Mouse (Mus musculus): Measurements from ENCODE around the gene Ampd3.
A peak's percentile ranks its signal among the peaks of the same experiment; 100 is the strongest.

Gene Ampd3

DNA sequence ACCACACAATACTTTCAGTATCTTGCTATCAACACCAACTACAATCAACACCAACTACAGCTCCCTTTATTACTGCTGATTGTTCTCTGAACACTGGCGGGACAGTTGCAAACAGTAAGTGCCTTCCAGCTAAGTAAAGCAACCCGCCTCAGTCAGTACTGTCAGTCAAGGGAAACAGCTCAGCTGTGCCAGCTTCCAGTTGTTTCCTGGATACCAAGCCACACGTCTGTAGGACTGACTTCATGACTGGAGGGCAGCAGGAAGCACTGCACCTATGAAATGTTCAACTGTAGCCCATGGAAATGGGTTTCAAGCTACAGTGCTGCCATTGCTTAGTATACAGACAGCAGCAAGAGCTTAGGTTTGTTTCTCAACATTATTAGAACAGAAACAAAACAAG lies 66.5 kb downstream of the Ampd3 start:
- DNase-seq (ENCODE audit: low read depth, low spot score) = no peak

DNA sequence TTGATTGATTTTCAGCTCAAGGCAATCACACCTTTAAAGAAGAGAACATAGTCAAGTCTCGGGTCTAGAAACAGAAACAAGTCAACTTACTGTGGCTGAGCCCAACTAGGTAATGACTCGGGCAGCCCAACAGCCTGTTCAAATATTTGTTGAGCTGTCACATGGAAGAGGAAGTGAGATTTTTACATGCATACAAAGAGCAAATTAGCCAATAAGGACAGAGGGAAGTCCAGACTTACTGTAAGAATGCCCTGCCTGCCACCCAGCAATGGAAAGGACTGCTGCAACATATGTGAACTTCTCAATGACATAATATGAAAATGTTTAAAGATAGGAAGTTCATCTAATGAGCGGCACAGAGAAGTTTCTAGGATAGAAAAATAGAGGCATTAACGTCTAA lies 72.3 kb downstream of the Ampd3 start:
- no peak for DNase-seq (ENCODE audit: low read depth, low spot score)

DNA sequence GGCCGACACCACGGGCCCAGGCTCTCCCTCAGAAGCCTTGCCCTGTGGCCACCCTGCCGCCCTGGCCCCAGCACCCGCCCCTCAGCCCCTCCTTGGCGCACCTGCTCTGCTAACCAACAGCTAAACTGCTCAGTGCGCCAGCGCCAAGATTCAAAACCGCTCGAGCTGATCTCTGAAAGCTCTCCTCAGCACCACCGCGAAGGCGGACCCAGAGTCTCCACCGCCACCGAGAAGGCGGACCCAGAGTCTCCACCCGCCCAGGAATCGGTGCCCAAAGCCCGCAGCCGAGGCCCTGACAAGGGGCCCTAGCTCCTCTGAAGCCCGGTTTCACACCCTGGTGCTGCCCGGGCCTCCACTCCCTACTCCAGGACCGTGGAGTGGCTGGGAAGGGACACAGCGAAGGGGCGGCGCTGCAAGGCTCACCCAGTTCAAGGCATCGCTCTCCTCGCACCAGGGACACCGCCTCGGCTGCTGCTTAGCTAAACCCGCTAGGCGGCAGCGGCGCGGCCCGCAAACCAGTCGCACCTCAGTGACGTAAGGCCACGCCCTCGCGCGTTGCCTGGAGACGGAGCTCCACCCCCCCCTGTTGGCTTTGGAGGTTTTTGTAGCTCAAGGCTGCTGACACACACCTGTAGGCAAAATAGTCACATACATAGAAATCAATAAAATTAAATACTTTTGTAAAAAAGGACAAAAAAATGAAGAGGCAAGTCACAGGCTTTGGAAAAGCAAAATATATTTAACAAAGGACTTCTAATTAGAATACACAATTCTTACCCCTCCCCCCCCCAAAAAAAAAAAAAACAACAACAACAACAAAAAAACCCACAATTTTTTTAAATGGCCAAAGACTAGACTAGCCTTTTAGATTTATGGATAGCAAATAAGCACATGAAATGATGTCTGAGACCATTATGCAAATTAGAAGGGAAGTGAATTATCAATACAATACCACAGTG lies 76.2 kb downstream of the Ampd3 start, which contains the start of gene Rnf141:
TSS of gene Rnf141 (minus strand) at position 542 of the 959 bp plus-strand sequence.
- peak; percentile 94 for DNase-seq (ENCODE audit: low read depth, low spot score)

DNA sequence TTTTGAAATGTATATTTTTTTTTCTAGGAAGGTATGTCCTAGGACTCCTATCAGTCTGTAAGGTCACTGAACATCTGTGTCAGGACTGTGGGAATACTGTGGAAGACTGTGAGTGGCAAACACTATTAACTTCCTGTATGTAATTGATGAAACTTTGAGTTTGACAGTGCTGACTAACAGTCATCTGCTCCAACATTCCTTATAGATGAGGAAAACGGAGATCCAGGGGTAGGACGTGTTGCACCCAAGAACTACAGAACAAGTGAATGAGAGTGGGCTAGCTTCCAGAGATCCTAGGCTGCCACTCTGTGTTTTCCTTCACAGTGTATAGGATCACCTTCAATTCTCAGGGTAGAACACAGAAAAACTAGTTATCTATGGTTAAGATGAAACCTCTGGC lies 79.3 kb downstream of the Ampd3 start:
- DNase-seq (ENCODE audit: low read depth, low spot score) = no peak

DNA sequence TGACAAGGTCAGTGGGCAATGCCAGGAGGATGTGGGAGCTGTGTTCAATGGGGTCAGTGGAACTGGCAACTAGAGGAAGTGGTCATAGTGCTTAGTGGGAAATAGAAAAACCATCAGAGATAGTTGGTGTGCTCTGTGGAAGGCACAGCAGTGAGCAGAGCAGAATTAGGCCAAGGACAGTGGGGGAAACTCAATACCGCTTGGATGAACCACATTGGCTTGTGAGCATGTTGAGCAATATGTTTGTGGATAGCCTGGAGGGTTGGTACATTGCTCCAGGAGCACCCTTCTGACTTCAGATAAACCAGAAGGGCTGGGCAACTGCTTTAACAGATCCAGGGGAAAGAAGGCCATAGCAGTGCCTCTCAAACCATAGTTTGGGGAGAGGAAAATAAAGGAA lies 80.4 kb downstream of the Ampd3 start:
- no peak for DNase-seq (ENCODE audit: low read depth, low spot score)

DNA sequence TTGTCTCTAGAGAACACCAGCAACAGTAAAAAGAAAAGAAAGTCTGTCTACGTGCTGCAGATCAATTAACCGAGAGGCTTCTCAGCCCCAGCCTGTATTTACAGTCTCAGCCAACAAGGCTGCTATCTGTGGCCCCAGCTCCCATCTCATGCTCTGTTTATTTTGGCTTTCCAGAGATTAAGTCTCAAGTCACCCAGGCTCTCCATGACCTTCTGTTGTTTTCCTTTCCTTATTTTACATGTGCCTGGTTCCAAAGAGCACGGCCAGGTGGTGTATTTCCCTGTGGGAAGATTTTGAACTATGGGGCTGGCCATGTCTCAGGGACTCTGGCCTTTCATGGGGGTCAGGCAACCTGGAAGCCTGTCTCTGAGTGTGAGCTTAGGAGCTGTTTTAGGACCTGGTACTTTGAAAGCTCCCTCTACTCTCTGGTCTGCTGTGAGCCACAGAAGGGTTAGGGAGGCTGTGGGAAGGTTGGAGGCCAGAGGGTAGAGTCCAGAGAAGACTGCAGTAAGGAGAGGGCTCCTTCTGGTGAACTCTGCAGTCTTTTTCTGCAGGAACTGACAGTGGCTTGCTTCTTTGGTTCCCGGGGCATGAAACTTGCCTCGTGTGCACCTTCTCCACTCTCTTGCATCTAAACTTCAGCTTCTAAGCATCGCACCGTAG lies 83.7 kb downstream of the Ampd3 start:
- no peak for DNase-seq (ENCODE audit: low read depth, low spot score)

DNA sequence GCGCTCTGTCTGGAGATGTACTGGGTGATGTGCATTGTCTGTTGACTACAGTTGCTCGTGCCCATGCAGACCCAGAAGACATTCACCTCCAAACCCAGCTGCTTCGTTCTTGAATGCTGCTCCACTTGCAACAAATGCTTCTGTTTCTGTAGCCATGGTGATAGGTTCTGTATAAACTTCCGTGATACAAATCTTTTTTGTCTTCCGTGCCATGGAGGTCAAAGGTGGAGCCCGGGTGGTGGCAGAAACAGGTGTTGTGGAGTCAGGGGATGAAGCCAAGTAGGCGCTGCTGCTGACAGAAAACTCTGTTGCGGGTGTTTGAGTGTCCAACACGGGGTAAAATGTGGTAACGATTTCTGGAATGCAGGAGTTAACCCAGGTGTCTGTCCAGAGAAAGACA lies 85.6 kb downstream of the Ampd3 start:
- no peak for DNase-seq (ENCODE audit: low read depth, low spot score)

DNA sequence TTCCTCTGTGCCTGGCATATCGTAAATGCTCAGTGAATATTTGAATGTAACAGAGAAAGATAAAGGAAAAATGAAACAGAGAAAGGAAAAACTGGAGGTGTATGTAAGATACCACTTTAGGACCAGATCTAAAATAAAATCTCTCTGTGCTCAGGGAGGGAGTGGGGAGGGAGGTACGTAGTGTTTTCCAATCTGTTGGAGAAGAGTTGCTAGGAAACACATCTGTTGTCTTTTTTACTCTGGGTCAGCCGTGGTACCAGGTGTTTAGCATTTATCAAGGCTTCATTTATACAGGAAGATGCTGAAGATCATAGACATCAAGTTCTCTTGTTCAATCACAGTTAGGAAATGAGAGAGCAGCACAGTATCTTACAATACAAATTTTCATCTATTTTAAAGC lies 86.5 kb downstream of the Ampd3 start:
- no peak for DNase-seq (ENCODE audit: low read depth, low spot score)

DNA sequence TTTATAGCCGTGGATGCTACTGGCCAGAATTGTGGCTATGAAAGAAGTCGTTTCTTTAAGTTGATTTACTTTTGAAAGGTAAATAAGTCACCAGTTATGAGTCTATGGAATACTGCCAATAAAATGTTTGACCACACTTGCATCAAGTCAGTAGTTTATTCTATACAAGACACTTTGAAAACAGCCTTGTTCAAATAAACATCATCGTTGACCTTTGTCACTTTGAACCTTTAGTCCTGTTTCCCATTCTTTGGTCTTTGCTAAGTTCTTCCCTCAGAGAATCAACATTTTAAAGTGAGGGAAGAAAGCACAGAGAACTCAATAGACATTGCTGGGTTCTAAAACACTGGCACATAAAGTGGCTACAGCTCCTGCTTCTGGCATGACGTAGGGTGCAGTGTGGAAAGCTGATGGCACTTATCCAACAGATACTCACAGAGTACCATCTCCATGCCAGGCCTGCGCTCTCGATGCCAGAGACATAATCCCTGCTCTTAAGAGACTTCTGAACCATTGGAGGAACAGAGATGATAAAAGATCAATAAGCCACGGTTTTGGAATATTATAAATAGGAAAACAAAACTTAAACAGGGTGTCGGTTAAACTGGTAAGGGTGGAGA lies 87.0 kb downstream of the Ampd3 start:
- no peak for DNase-seq (ENCODE audit: low read depth, low spot score)

DNA sequence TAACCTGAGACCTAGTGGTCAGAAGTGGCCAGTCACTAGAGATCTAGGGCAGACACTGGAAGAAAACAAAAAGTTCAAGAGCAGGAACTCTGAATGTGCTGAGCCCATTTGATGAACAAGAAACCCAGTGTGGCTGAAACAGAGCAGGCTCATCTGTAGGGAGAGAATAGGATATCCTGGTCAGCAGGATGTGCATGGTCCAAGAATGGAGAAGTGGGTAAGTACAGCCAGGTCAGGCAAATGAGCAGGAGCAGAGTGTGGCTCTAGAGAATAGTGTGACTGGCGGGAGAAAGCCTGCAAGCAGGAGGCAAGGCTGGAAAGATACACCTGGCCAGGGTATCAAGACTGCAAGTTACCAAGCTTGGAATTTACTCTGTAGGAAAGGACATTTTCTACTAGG lies 87.6 kb downstream of the Ampd3 start:
- no peak for DNase-seq (ENCODE audit: low read depth, low spot score)

DNA sequence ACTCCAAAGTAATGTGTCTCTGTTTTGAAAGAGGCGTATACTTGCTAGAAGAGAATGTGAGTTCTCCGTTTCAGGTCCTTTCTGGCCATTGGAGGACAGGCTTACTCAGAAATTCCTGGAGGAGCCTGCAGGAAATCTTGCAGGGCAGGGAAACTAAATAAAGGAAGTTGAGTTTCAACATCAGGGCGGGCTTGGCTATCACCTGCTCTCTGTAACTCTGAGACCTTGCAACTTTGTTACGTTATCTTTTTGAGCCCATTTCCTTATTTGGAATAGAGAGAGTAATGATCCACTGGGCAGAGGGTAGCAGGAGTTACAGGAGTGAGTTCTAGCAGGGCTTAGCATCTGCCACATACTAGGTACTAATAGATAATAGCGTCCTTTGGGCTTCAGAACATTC lies 92.1 kb downstream of the Ampd3 start:
- DNase-seq (ENCODE audit: low read depth, low spot score) = no peak

Measured in mesoderm, embryonic 11.5 days (tissue).